ENCODE assay signal across 8 mouse cellular contexts in genomic region chr15:99294813-99295374, GRCm38 (mm10). TPM values are rescaled to one million over a fixed set of nuclear protein-coding genes. Genes with fewer than 3 reads are reported as not detected.
DNase-seq lines count a peak whose midpoint lies in the region; ATAC-seq and TF ChIP-seq lines count a peak whose summit lies in the region.

Gene Prpf40b, plus strand, starts transcription at chr15:99295087.

- H3K9ac ChIP-seq in forebrain, embryonic 13.5 days, result peak within 1 kb of the TSS; percentile 78
- peak within 1 kb of the TSS; percentile 70 for H3K9ac ChIP-seq in liver, postnatal 0 days (replicated peaks)
- peak within 1 kb of the TSS; percentile 74 for H3K9ac ChIP-seq in neural tube, embryonic 14.5 days (replicated peaks; ENCODE audit: low read depth, low read length)

- peaks cover 34% of the 10 kb centered on the region for H3K4me1 ChIP-seq in E14TG2a.4 (replicated peaks; ENCODE audit: low read depth, low read length)
- H3K4me1 ChIP-seq in forebrain, embryonic 13.5 days, result peaks cover 24% of the 10 kb centered on the region
- H3K4me1 ChIP-seq in liver, postnatal 0 days (ENCODE audit: insufficient read depth), result peaks cover 27% of the 10 kb centered on the region
- H3K4me1 ChIP-seq in neural tube, embryonic 14.5 days (ENCODE audit: control insufficient read depth, insufficient read depth, low read length), result peaks cover 11% of the 10 kb centered on the region; the same call in 1 of the 2 replicates

- intact Hi-C loops in heart, postnatal 10 days (cut with DNase I), result no loop called here

- peak within 1 kb of the TSS; percentile 79 for H3K4me2 ChIP-seq in forebrain, embryonic 13.5 days
- peak within 1 kb of the TSS; percentile 79 for H3K4me2 ChIP-seq in liver, postnatal 0 days (ENCODE audit: low read depth, low read length)
- peak within 1 kb of the TSS; percentile 40 for H3K4me2 ChIP-seq in neural tube, embryonic 14.5 days (ENCODE audit: low read depth, low read length)

- DNase-seq in c-Kit-positive CD71-positive TER-119-positive erythroid progenitor cells, embryonic 14.5 days (ENCODE audit: low spot score), result peak; percentile 62
- peak; percentile 96 to 97 for DNase-seq in heart, postnatal 10 days
- DNase-seq in large intestine, adult 2 months (ENCODE audit: low read depth, low spot score), result peak; percentile 38
- peak; percentile 90 for DNase-seq in liver, postnatal 0 days
- peak; percentile 96 for DNase-seq in testis, postnatal 10 days (ENCODE audit: low spot score)

- H3K9me3 ChIP-seq in E14TG2a.4 (ENCODE audit: low read length), result no peaks in the 10 kb centered on the region
- H3K9me3 ChIP-seq in forebrain, embryonic 13.5 days (replicated peaks), result no peaks in the 10 kb centered on the region
- H3K9me3 ChIP-seq in liver, postnatal 0 days (ENCODE audit: low read length), result no peaks in the 10 kb centered on the region
- H3K9me3 ChIP-seq in neural tube, embryonic 14.5 days (ENCODE audit: control insufficient read depth, low read length), result no peaks in the 10 kb centered on the region

- no peak for TF ChIP-seq EP300 in liver, postnatal 0 days (IDR thresholded peaks at IDR 0.05; ENCODE audit: low read depth)

- ATAC-seq in forebrain, embryonic 13.5 days, result peak; percentile 95
- ATAC-seq in liver, postnatal 0 days, result peak; percentile 92
- peak; percentile 94 for ATAC-seq in neural tube, embryonic 14.5 days (ENCODE audit: low read depth)

- peak within 1 kb of the TSS; percentile 86 for H3K4me3 ChIP-seq in E14TG2a.4 (replicated peaks; ENCODE audit: low read length)
- peak within 1 kb of the TSS; percentile 68 for H3K4me3 ChIP-seq in forebrain, embryonic 13.5 days
- peak within 1 kb of the TSS; percentile 72 for H3K4me3 ChIP-seq in liver, postnatal 0 days (ENCODE audit: low read depth, low read length)
- H3K4me3 ChIP-seq in neural tube, embryonic 14.5 days (ENCODE audit: low read depth, low read length), result peak within 1 kb of the TSS; percentile 67

- under 1% methylated on average over 57 of the region's 64 CpGs for WGBS in forebrain, embryonic 13.5 days
- WGBS in large intestine, adult 2 months, result 1% methylated on average over 64 of the region's 64 CpGs
- WGBS in liver, postnatal 0 days (ENCODE audit: insufficient replicate concordance), result 0% methylated on average over 22 of the region's 64 CpGs
- WGBS in neural tube, embryonic 14.5 days, result under 1% methylated on average over 55 of the region's 64 CpGs

- no peak for TF ChIP-seq CTCF in E14TG2a.4 (conservative IDR thresholded peaks at IDR 0.05; ENCODE audit: low read length)
- TF ChIP-seq CTCF in liver, postnatal 0 days (IDR thresholded peaks at IDR 0.05; ENCODE audit: low read depth), result peak; percentile 57

- H3K27ac ChIP-seq in forebrain, embryonic 13.5 days, result peak within 1 kb of the TSS; percentile 92
- peak within 1 kb of the TSS; percentile 71; the same call in 1 of the 2 replicates for H3K27ac ChIP-seq in liver, postnatal 0 days (ENCODE audit: low read depth)
- peak within 1 kb of the TSS; percentile 84 for H3K27ac ChIP-seq in neural tube, embryonic 14.5 days (ENCODE audit: low read depth, low read length)

- peaks cover 2% of the 10 kb centered on the region for H3K27me3 ChIP-seq in E14TG2a.4 (ENCODE audit: insufficient read depth, low read length)
- H3K27me3 ChIP-seq in forebrain, embryonic 13.5 days, result no peaks in the 10 kb centered on the region
- H3K27me3 ChIP-seq in liver, postnatal 0 days (ENCODE audit: insufficient read depth, low read length), result no peaks in the 10 kb centered on the region
- no peaks in the 10 kb centered on the region for H3K27me3 ChIP-seq in neural tube, embryonic 14.5 days (ENCODE audit: control insufficient read depth, insufficient read depth, low read length)

- H3K36me3 ChIP-seq in E14TG2a.4 (ENCODE audit: insufficient read depth, low read length), result peaks cover 7% of the 10 kb centered on the region; the same call in 1 of the 2 replicates
- H3K36me3 ChIP-seq in forebrain, embryonic 13.5 days (ENCODE audit: poor library complexity, severe bottlenecking), result peaks cover 1% of the 10 kb centered on the region; the same call in 1 of the 2 replicates
- H3K36me3 ChIP-seq in liver, postnatal 0 days (replicated peaks; ENCODE audit: insufficient read depth, low read length), result no peaks in the 10 kb centered on the region
- no peaks in the 10 kb centered on the region for H3K36me3 ChIP-seq in neural tube, embryonic 14.5 days (ENCODE audit: control insufficient read depth, insufficient read depth, low read length)

RNA-seq across cellular contexts. Expression of gene Prpf40b, which starts in this region (rescaled TPM):
- 98.6 and 107 TPM in 2 replicates for polyA plus RNA-seq in forebrain, embryonic 13.5 days (2015; fragmentation: Nextera tagmentation; extraction: Ambion mirVana)
- 10 to 100 TPM; 30.5 to 38.7 TPM for total RNA-seq in heart, postnatal 10 days (2021)
- polyA plus RNA-seq in large intestine, adult 2 months (2012; rRNA removed), result 19.0 and 20.6 TPM in 2 replicates
- polyA plus RNA-seq in liver, postnatal 0 days (2015; fragmentation: Nextera tagmentation; extraction: Ambion mirVana), result 7.1 and 8.6 TPM in 2 replicates
- polyA plus RNA-seq in neural tube, embryonic 14.5 days (2014; fragmentation: Nextera tagmentation; extraction: Ambion mirVana), result 96.9 and 113 TPM in 2 replicates

Comparison
In these comparisons a context has a peak if more than half of its experiments do, and no peak if none do; other contexts are left out.
1. Peak in every context shown above with its lines: DNase-seq, ATAC-seq, H3K4me3 ChIP-seq and H3K27ac ChIP-seq.
2. DNase-seq: peak in every context shown above with its lines; median percentile 96 in heart, postnatal 10 days; 96 in testis, postnatal 10 days; 90 in liver, postnatal 0 days; 62 in c-Kit-positive CD71-positive TER-119-positive erythroid progenitor cells, embryonic 14.5 days; 38 in large intestine, adult 2 months.